Mouse (Mus musculus): ENCODE measurements around the gene Tsc22d3. TPM values are rescaled to one million over a fixed set of nuclear protein-coding genes. Genes with fewer than 3 reads are reported as not detected.

Tsc22d3 gene
- polyA plus RNA-seq (2012; ENCODE audit: insufficient read depth, insufficient read length, missing spikeins): 38.4 and 73.3 TPM in 2 replicates

DNA sequence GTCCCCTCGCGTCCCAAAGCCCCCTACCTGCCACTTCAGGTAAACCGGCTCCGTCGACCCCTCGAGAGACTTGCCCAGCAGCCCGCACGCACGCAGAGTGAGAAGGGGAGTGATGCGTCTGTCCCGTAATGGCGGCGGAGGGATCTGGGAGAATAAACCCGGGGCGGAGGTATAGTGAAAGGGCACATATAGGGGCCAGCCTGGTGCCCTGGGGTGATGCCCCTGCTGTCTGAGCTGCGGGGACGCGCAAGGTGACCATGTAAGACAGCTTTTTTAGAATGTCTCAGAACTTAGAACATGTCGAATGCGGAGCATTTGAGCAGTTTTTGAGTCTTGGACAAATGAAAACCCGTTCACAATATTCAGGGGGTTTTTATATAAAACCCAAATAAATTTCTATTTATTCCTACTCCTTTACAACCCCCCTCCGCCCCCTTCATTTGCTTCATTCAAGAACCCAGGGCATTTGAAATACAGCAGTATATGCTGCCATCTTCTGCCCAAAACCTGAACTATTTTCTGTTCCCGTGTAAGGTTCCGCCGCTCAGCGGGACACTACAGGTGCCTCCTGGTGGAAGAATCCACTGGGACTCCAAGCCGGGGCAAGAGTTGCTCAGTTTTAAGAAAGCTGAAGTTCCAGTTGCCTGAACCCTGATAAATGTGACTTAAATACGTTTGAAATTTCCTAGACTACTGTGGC is at the start of gene Tsc22d3:
Tsc22d3 (minus strand) TSS at position 250 of the 700 bp plus-strand sequence.
- Histone ChIP-seq H3K4me3 (ENCODE audit: insufficient read depth, low read depth, low read length) (peak within 1 kb of the TSS; percentile 71), H3K27ac (replicated peaks; ENCODE audit: low read depth, low read length) (no peak within 1 kb of the TSS; the same call in 1 of the 2 replicates), H3K4me1 (ENCODE audit: control insufficient read depth, insufficient read depth, insufficient read length, low read length) (no peaks in the 10 kb centered on the region; the same call in 1 of the 2 replicates)

DNA sequence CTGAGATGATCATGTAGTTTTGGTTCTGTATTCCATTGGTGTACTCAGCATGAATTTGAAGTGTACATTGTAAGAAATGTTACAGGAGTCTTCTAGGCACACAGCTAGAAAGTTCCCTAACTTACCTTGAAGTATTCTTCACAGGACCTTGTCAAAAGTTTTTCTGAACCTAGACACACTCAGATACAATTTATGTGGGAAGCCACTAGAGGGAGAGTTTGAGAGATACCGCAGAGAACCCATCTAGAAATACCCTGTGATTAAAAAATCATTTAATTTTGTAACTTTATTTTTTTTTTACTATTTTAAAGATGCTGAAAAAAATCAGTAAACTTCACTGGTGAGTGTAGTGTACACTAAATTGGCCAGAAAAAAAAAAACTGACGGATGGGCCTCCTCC is 39.1 kb upstream of the Tsc22d3 start:
- Histone ChIP-seq H3K4me1 (ENCODE audit: control insufficient read depth, insufficient read depth, insufficient read length, low read length) (no peaks in the 10 kb centered on the region), H3K27ac (replicated peaks; ENCODE audit: low read depth, low read length) (no peak overlapping the region), H3K4me3 (ENCODE audit: insufficient read depth, low read depth, low read length) (no peak overlapping the region)

GRCm38 (mm10) chrX:140638028-140638427 is 37.6 kb upstream of the Tsc22d3 start:
- no peaks in the 10 kb centered on the region for H3K4me1 ChIP-seq (ENCODE audit: control insufficient read depth, insufficient read depth, insufficient read length, low read length)
- H3K4me3 ChIP-seq (ENCODE audit: insufficient read depth, low read depth, low read length): no peak overlapping the region
- no peak overlapping the region for H3K27ac ChIP-seq (replicated peaks; ENCODE audit: low read depth, low read length)

- H3K4me3 ChIP-seq (ENCODE audit: insufficient read depth, low read depth, low read length): no peak overlapping the region
- no peak overlapping the region for H3K27ac ChIP-seq (replicated peaks; ENCODE audit: low read depth, low read length)
- no peaks in the 10 kb centered on the region for H3K4me1 ChIP-seq (ENCODE audit: control insufficient read depth, insufficient read depth, insufficient read length, low read length)
These were observed 24.6 kb upstream of the Tsc22d3 start for GRCm38 (mm10) chrX:140624875-140625594.

GRCm38 (mm10) chrX:140609938-140610337 is 9.5 kb upstream of the Tsc22d3 start:
- H3K27ac ChIP-seq (replicated peaks; ENCODE audit: low read depth, low read length): no peak overlapping the region
- H3K4me3 ChIP-seq (ENCODE audit: insufficient read depth, low read depth, low read length): no peak overlapping the region
- no peaks in the 10 kb centered on the region for H3K4me1 ChIP-seq (ENCODE audit: control insufficient read depth, insufficient read depth, insufficient read length, low read length)

DNA sequence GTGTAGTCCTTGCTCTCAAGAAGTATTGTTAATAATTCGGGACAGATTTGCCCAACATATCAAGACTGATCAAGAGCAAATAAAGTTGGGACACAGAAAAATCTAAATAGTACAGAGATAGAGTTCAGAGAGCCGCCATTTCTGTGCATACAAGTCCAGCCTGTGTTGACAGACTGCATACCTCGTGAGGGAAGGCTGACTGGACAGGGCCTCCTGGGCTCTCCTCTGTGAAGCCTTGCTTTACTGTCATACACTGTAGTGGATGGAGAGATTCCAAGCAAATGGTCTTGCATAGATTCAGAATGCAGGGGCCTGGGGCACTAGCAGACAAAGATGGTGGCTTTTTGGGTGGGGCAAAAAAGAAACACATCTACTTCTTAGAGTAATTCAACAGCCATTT is 1.4 kb upstream of the Tsc22d3 start:
- H3K27ac ChIP-seq (replicated peaks; ENCODE audit: low read depth, low read length): no peak overlapping the region
- H3K4me1 ChIP-seq (ENCODE audit: control insufficient read depth, insufficient read depth, insufficient read length, low read length): no peaks in the 10 kb centered on the region; the same call in 1 of the 2 replicates
- no peak overlapping the region for H3K4me3 ChIP-seq (ENCODE audit: insufficient read depth, low read depth, low read length)

- Histone ChIP-seq H3K4me1 (ENCODE audit: control insufficient read depth, insufficient read depth, insufficient read length, low read length) (no peaks in the 10 kb centered on the region; the same call in 1 of the 2 replicates), H3K4me3 (ENCODE audit: insufficient read depth, low read depth, low read length) (no peak overlapping the region), H3K27ac (replicated peaks; ENCODE audit: low read depth, low read length) (no peak overlapping the region)
These were observed 852 bp upstream of the Tsc22d3 start for GRCm38 (mm10) chrX:140601311-140601710.

GRCm38 (mm10) chrX:140599561-140600409 is 674 bp downstream of the Tsc22d3 start:
- Histone ChIP-seq H3K27ac (replicated peaks; ENCODE audit: low read depth, low read length) (no peak overlapping the region; the same call in 1 of the 2 replicates), H3K4me3 (ENCODE audit: insufficient read depth, low read depth, low read length) (peak overlapping the region; percentile 71), H3K4me1 (ENCODE audit: control insufficient read depth, insufficient read depth, insufficient read length, low read length) (no peaks in the 10 kb centered on the region; the same call in 1 of the 2 replicates)

DNA sequence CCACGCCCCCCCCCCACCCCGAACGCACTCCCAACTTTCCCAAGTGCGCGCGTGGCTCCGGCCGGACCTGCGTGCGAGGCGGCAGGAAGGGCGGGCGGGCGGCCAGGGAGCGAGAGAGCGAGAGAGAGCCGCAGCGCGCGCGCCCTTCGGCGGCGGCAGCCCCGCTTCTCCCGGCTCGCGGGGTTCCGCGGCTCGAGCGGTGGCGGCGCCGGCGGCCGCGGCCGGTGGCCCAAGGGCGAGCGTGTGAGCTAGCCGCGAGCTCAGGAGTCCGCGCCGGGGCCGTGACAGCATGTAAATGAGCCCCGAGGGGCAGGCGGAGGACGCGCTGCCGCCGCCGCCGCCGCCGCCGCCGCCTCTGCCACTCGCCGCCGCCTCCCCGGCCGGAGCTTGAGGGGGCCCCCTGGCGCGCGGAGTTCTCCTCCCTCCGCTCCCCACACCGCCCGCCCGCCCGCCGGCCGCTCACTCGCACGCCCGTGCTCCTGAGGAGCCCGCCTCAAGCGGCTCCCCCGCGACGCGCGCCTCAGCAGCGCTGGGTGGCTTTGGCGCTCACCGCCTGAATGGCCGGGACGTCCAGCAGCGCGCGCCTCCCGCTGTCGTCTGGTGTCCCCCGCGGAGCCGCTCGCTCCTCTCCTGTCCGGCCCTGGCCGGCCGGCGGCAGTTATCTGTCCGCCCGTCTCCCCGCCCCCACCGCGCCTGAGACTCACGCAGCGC is 1.5 kb downstream of the Tsc22d3 start:
- Histone ChIP-seq H3K4me1 (ENCODE audit: control insufficient read depth, insufficient read depth, insufficient read length, low read length) (no peaks in the 10 kb centered on the region; the same call in 1 of the 2 replicates), H3K4me3 (ENCODE audit: insufficient read depth, low read depth, low read length) (peak overlapping the region; percentile 71), H3K27ac (replicated peaks; ENCODE audit: low read depth, low read length) (peak overlapping the region; percentile 68)

- Histone ChIP-seq H3K27ac (replicated peaks; ENCODE audit: low read depth, low read length) (no peak overlapping the region; the same call in 1 of the 2 replicates), H3K4me3 (ENCODE audit: insufficient read depth, low read depth, low read length) (peak overlapping the region; percentile 64), H3K4me1 (ENCODE audit: control insufficient read depth, insufficient read depth, insufficient read length, low read length) (no peaks in the 10 kb centered on the region; the same call in 1 of the 2 replicates)
These were observed 2.1 kb downstream of the Tsc22d3 start for GRCm38 (mm10) chrX:140598194-140598849.

- Histone ChIP-seq H3K4me3 (ENCODE audit: insufficient read depth, low read depth, low read length) (no peak overlapping the region), H3K27ac (replicated peaks; ENCODE audit: low read depth, low read length) (no peak overlapping the region; the same call in 1 of the 2 replicates), H3K4me1 (ENCODE audit: control insufficient read depth, insufficient read depth, insufficient read length, low read length) (no peaks in the 10 kb centered on the region; the same call in 1 of the 2 replicates)
These were observed 9.3 kb downstream of the Tsc22d3 start for GRCm38 (mm10) chrX:140591176-140591575.

DNA sequence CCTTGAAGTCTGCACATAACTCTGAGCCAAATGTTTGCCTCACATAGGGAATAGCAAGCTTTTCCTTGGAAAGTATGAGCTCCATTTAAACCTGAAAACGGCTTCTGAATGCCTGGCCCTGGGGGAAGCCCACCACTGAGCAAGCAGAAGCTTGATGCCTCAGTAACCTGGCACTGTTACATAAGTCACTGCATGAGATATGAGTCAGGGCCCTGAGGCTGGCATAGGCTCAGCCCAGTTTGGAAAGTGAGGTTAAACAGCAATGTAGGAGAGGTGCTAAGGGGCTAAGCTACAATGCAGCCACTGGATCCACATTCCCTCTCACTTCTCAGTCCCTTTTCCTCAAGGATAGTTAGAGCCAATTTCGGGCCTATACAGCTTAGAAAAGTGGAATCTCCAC is 10.3 kb downstream of the Tsc22d3 start:
- H3K4me1 ChIP-seq (ENCODE audit: control insufficient read depth, insufficient read depth, insufficient read length, low read length): no peaks in the 10 kb centered on the region
- no peak overlapping the region for H3K4me3 ChIP-seq (ENCODE audit: insufficient read depth, low read depth, low read length)
- no peak overlapping the region for H3K27ac ChIP-seq (replicated peaks; ENCODE audit: low read depth, low read length)

DNA sequence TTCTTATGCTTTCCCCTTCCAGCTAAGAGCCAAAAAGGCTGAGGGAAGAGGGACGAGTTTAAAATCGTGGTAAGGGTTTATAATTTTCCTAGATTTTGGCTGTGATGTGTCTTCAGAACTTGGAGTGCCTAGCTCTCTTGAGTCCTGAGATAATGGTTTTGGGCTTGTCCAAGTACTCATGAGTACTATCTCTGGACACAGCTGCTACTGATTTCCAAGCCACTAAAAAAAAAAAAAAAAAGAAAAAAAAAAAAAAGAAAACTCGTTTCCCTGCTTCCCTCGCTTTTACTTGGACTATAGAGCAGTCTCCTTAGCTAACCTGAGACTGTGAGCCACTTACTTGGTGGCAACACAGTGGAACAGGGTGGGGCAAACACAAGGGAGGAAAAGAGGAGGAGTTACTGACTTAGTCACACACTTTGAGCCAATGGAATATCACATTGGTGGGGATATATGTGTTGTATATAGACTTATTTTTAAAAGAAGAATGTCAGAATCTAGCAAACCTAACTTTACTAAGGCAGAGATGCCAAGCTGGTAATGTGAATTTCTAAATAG is 11.2 kb downstream of the Tsc22d3 start:
- Histone ChIP-seq H3K4me3 (ENCODE audit: insufficient read depth, low read depth, low read length) (no peak overlapping the region), H3K4me1 (ENCODE audit: control insufficient read depth, insufficient read depth, insufficient read length, low read length) (no peaks in the 10 kb centered on the region), H3K27ac (replicated peaks; ENCODE audit: low read depth, low read length) (no peak overlapping the region)

- H3K4me3 ChIP-seq (ENCODE audit: insufficient read depth, low read depth, low read length): no peak overlapping the region
- no peak overlapping the region for H3K27ac ChIP-seq (replicated peaks; ENCODE audit: low read depth, low read length)
- peaks cover 2% of the 10 kb centered on the region for H3K4me1 ChIP-seq (ENCODE audit: control insufficient read depth, insufficient read depth, insufficient read length, low read length)
These were observed 11.9 kb downstream of the Tsc22d3 start for GRCm38 (mm10) chrX:140588534-140588933.
